Mouse (Mus musculus): ENCODE data around the gene Npr2. TPM values are rescaled to one million over a fixed set of nuclear protein-coding genes. Genes with fewer than 3 reads are reported as not detected.
A peak's percentile ranks its signal among the peaks of the same experiment; 100 is the strongest.

Npr2 gene
- total and polyA plus RNA-seq, 2 experiments: 29.2 to 39.1 TPM

- WGBS: 3% methylated on average over 34 of the region's 34 CpGs
- H3K27me3 ChIP-seq (ENCODE audit: control insufficient read depth, insufficient read depth, low read length): no peaks in the 10 kb centered on the region
- peak overlapping the region; percentile 87 for H3K9ac ChIP-seq (ENCODE audit: low read depth, low read length)
- TF ChIP-seq CTCF (IDR thresholded peaks at IDR 0.05; ENCODE audit: low read depth, low read length) (no peak), POLR2A (IDR thresholded peaks at IDR 0.05; ENCODE audit: extremely low read depth, insufficient read depth, low read length) (no peak)
- peak overlapping the region; percentile 97 for H3K27ac ChIP-seq (replicated peaks; ENCODE audit: insufficient read depth, low read depth, low read length)
- DNase-seq (ENCODE audit: extremely low read depth, low read depth, low spot score): peak; percentile 75
- 0 out of 2 replicates have a peak, but pooled peaks cover 2% of the 10 kb centered on the region for H3K79me2 ChIP-seq (ENCODE audit: control insufficient read depth, insufficient read depth, low read length)
- peak overlapping the region; percentile 91 for H3K4me3 ChIP-seq (ENCODE audit: insufficient read depth, low read depth, low read length)
- no peaks in the 10 kb centered on the region for H3K36me3 ChIP-seq (ENCODE audit: control insufficient read depth, insufficient read depth, low read length)
- H3K4me1 ChIP-seq (ENCODE audit: control insufficient read depth, insufficient read depth, low read length): peaks cover 4% of the 10 kb centered on the region
Observed at GRCm38 (mm10) chr4:43655656-43656338, 24.1 kb downstream of the Npr2 start.

GRCm38 (mm10) chr4:43656339-43657109 lies 24.8 kb downstream of the Npr2 start, which contains the start of gene Hint2:
Gene Hint2, minus strand, starts transcription at chr4:43656466.
- no peaks in the 10 kb centered on the region for H3K36me3 ChIP-seq (ENCODE audit: control insufficient read depth, insufficient read depth, low read length)
- H3K27me3 ChIP-seq (ENCODE audit: control insufficient read depth, insufficient read depth, low read length): no peaks in the 10 kb centered on the region
- 2% methylated on average over 34 of the region's 34 CpGs for WGBS
- H3K4me3 ChIP-seq (ENCODE audit: insufficient read depth, low read depth, low read length): peak within 1 kb of the TSS; percentile 91
- peak within 1 kb of the TSS; percentile 87 for H3K9ac ChIP-seq (ENCODE audit: low read depth, low read length)
- H3K79me2 ChIP-seq (ENCODE audit: control insufficient read depth, insufficient read depth, low read length): 0 out of 2 replicates have a peak, but pooled peaks cover 2% of the 10 kb centered on the region
- peak within 1 kb of the TSS; percentile 97 for H3K27ac ChIP-seq (replicated peaks; ENCODE audit: insufficient read depth, low read depth, low read length)
- H3K4me1 ChIP-seq (ENCODE audit: control insufficient read depth, insufficient read depth, low read length): peaks cover 4% of the 10 kb centered on the region
- no peak for TF ChIP-seq CTCF (IDR thresholded peaks at IDR 0.05; ENCODE audit: low read depth, low read length)
- peak; percentile 91 for TF ChIP-seq POLR2A (IDR thresholded peaks at IDR 0.05; ENCODE audit: extremely low read depth, insufficient read depth, low read length)
- DNase-seq (ENCODE audit: extremely low read depth, low read depth, low spot score): peak; percentile 99

- Histone ChIP-seq H3K4me1 (ENCODE audit: control insufficient read depth, insufficient read depth, low read length) (peaks cover 4% of the 10 kb centered on the region), H3K79me2 (ENCODE audit: control insufficient read depth, insufficient read depth, low read length) (0 out of 2 replicates have a peak, but pooled peaks cover 2% of the 10 kb centered on the region), H3K4me3 (ENCODE audit: insufficient read depth, low read depth, low read length) (no peak overlapping the region), H3K27ac (replicated peaks; ENCODE audit: insufficient read depth, low read depth, low read length) (no peak overlapping the region), H3K36me3 (ENCODE audit: control insufficient read depth, insufficient read depth, low read length) (no peaks in the 10 kb centered on the region), H3K27me3 (ENCODE audit: control insufficient read depth, insufficient read depth, low read length) (peaks cover 2% of the 10 kb centered on the region; the same call in 1 of the 2 replicates), H3K9ac (ENCODE audit: low read depth, low read length) (no peak overlapping the region)
- WGBS: 65% methylated on average over 4 of the region's 4 CpGs
- no peak for DNase-seq (ENCODE audit: extremely low read depth, low read depth, low spot score)
- no peak for TF ChIP-seq POLR2A (IDR thresholded peaks at IDR 0.05; ENCODE audit: extremely low read depth, insufficient read depth, low read length)
Observed at GRCm38 (mm10) chr4:43657146-43657545, 25.4 kb downstream of the Npr2 start.

- H3K27me3 ChIP-seq (ENCODE audit: control insufficient read depth, insufficient read depth, low read length): peaks cover 2% of the 10 kb centered on the region; the same call in 1 of the 2 replicates
- H3K79me2 ChIP-seq (ENCODE audit: control insufficient read depth, insufficient read depth, low read length): no peaks in the 10 kb centered on the region
- no peak overlapping the region for H3K27ac ChIP-seq (replicated peaks; ENCODE audit: insufficient read depth, low read depth, low read length)
- TF ChIP-seq POLR2A (IDR thresholded peaks at IDR 0.05; ENCODE audit: extremely low read depth, insufficient read depth, low read length): no peak
- no peak overlapping the region for H3K4me3 ChIP-seq (ENCODE audit: insufficient read depth, low read depth, low read length)
- DNase-seq (ENCODE audit: extremely low read depth, low read depth, low spot score): no peak
- H3K4me1 ChIP-seq (ENCODE audit: control insufficient read depth, insufficient read depth, low read length): peaks cover 7% of the 10 kb centered on the region; the same call in 1 of the 2 replicates
- WGBS: 27% methylated on average over 4 of the region's 4 CpGs
- H3K9ac ChIP-seq (ENCODE audit: low read depth, low read length): no peak overlapping the region
- no peaks in the 10 kb centered on the region for H3K36me3 ChIP-seq (ENCODE audit: control insufficient read depth, insufficient read depth, low read length)
Observed at GRCm38 (mm10) chr4:43666412-43666811, 34.7 kb downstream of the Npr2 start.

- H3K9ac ChIP-seq (ENCODE audit: low read depth, low read length): peak within 1 kb of the TSS; percentile 73
- peak; percentile 74 for DNase-seq (ENCODE audit: extremely low read depth, low read depth, low spot score)
- WGBS: 2% methylated on average over 38 of the region's 41 CpGs
- H3K79me2 ChIP-seq (ENCODE audit: control insufficient read depth, insufficient read depth, low read length): no peaks in the 10 kb centered on the region
- H3K27ac ChIP-seq (replicated peaks; ENCODE audit: insufficient read depth, low read depth, low read length): no peak within 1 kb of the TSS
- H3K4me3 ChIP-seq (ENCODE audit: insufficient read depth, low read depth, low read length): peak within 1 kb of the TSS; percentile 77
- no peaks in the 10 kb centered on the region for H3K36me3 ChIP-seq (ENCODE audit: control insufficient read depth, insufficient read depth, low read length)
- H3K27me3 ChIP-seq (ENCODE audit: control insufficient read depth, insufficient read depth, low read length): no peaks in the 10 kb centered on the region
- H3K4me1 ChIP-seq (ENCODE audit: control insufficient read depth, insufficient read depth, low read length): peaks cover 7% of the 10 kb centered on the region; the same call in 1 of the 2 replicates
- TF ChIP-seq CTCF (IDR thresholded peaks at IDR 0.05; ENCODE audit: low read depth, low read length): no peak
- TF ChIP-seq POLR2A (IDR thresholded peaks at IDR 0.05; ENCODE audit: extremely low read depth, insufficient read depth, low read length): no peak
Observed at GRCm38 (mm10) chr4:43668782-43669427, 37.2 kb downstream of the Npr2 start, which contains the start of the genes Tmem8b and Fam221b. Gene Tmem8b, plus strand, starts transcription at chr4:43668971. Gene Fam221b, minus strand, starts transcription at chr4:43669145.
